Mouse (Mus musculus) spleen, embryonic (tissue): Measurements from ENCODE around the gene Rdh5.

Source experiments
- CTCF ChIA-PET: fragments of 350-600 bp; sonication (Branson Sonifier 250); formaldehyde crosslinking; loops from one replicate; lab custom pipeline; 2022; lab: Charles Lee

Gene Rdh5

GRCm38 (mm10) chr10:128929638-128930378 is 7.1 kb upstream of the Rdh5 start:
- CTCF ChIA-PET: no interaction called here

- CTCF ChIA-PET: no interaction called here
These were observed 5.7 kb upstream of the Rdh5 start for GRCm38 (mm10) chr10:128928356-128928755.

GRCm38 (mm10) chr10:128923935-128924334 is 1.2 kb upstream of the Rdh5 start, which contains the start of gene Bloc1s1:
Gene Bloc1s1 (minus strand): TSS chr10:128924035.
- CTCF ChIA-PET: no interaction called here

GRCm38 (mm10) chr10:128923013-128923691 is 464 bp upstream of the Rdh5 start:
- CTCF ChIA-PET: no interaction called here

GRCm38 (mm10) chr10:128921883-128922821 is 536 bp downstream of the Rdh5 start:
- CTCF ChIA-PET: interaction anchor here (0.7 kb wide), 1 partner anchor 59 kb away, joined by 4 read pairs; no protein-coding TSS in a partner anchor

- CTCF ChIA-PET: interaction anchor here (0.7 kb wide), 1 partner anchor 58 kb away, joined by 4 read pairs; no protein-coding TSS in a partner anchor
These were observed 1.4 kb downstream of the Rdh5 start for GRCm38 (mm10) chr10:128921251-128921650.

GRCm38 (mm10) chr10:128920736-128921161 is 1.9 kb downstream of the Rdh5 start:
- CTCF ChIA-PET: no interaction called here

- CTCF ChIA-PET: no interaction called here
These were observed 2.7 kb downstream of the Rdh5 start for GRCm38 (mm10) chr10:128919966-128920365.

- CTCF ChIA-PET: interaction anchor here (0.6 kb wide), 1 partner anchor 76 kb away, joined by 3 read pairs; no protein-coding TSS in a partner anchor
These were observed 3.5 kb downstream of the Rdh5 start for GRCm38 (mm10) chr10:128919203-128919631.

- CTCF ChIA-PET: no interaction called here
These were observed 4.4 kb downstream of the Rdh5 start for GRCm38 (mm10) chr10:128918246-128918645.

GRCm38 (mm10) chr10:128917400-128917799 is 5.3 kb downstream of the Rdh5 start:
- CTCF ChIA-PET: no interaction called here

- CTCF ChIA-PET: no interaction called here
These were observed 6.0 kb downstream of the Rdh5 start for GRCm38 (mm10) chr10:128916665-128917064.

- CTCF ChIA-PET: no interaction called here
These were observed 7.1 kb downstream of the Rdh5 start for GRCm38 (mm10) chr10:128915550-128915949.

- CTCF ChIA-PET: no interaction called here
These were observed 9.0 kb downstream of the Rdh5 start for GRCm38 (mm10) chr10:128913696-128914095.

- CTCF ChIA-PET: no interaction called here
These were observed 9.5 kb downstream of the Rdh5 start for GRCm38 (mm10) chr10:128913219-128913618.

GRCm38 (mm10) chr10:128912791-128913190 is 9.9 kb downstream of the Rdh5 start:
- CTCF ChIA-PET: no interaction called here

GRCm38 (mm10) chr10:128912268-128912667 is 10.4 kb downstream of the Rdh5 start:
- CTCF ChIA-PET: interaction anchor here (0.7 kb wide), 1 partner anchor 1872 kb away, joined by 5 read pairs; no protein-coding TSS in a partner anchor

GRCm38 (mm10) chr10:128911430-128911829 is 11.3 kb downstream of the Rdh5 start:
- CTCF ChIA-PET: interaction anchor here (0.7 kb wide), 2 partner anchors 1135 to 1871 kb away, joined by 5 to 9 read pairs; partner anchors contain the start of gene Rdh9

- CTCF ChIA-PET: no interaction called here
These were observed 12.4 kb downstream of the Rdh5 start for GRCm38 (mm10) chr10:128910066-128910841.

GRCm38 (mm10) chr10:128909567-128910028 is 13.1 kb downstream of the Rdh5 start:
- CTCF ChIA-PET: no interaction called here
